ENCODE assay signal across 26 mouse cellular contexts in the genomic region with DNA sequence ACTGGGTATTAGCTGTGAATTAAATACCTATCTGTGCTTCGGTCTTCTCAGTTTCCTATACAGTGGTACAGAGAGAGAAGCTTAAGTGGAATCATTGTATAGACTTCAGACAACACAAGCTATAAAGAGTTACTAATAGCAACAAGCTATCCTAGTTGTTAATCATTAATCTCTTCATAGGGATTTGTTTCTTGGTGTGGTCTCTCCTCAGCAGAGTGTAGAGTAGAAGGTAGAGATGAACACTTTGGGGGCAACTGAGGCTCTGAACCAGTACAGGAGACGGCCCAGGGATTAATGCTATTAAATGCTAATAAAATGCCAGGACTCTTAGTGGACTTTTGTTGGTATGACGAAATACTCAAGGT.
"Had no signal": no experiment of that assay in that cellular context is flagged by ENCODE, and none has a peak within 500 bp of the region (broad histone marks: within the 10 kb centered on the region; RNA-seq: fewer than 3 reads in every experiment).

No protein-coding gene starts in this region.

- DNase-seq: forebrain, postnatal 0 days; gastrocnemius, adult 2 months; gastrocnemius, postnatal 10 days; gastrocnemius, postnatal 25 days; heart, adult 18-20 months; heart, postnatal 10 days; heart, postnatal 36 days; kidney, adult 11 months; kidney, adult 2 months; kidney, adult 9 months; kidney, postnatal 14 days; kidney, postnatal 36 days; layer of hippocampus, adult 9-11 months; layer of hippocampus, postnatal 36 days; left cerebral cortex, postnatal 4 days had no signal

- H3K9me3 ChIP-seq: forebrain, embryonic 15.5 days; heart, embryonic 10.5 days; hindbrain, embryonic 13.5 days; hindbrain, embryonic 15.5 days; kidney, embryonic 15.5 days; limb, embryonic 13.5 days; limb, embryonic 15.5 days had no signal

- H3K4me2 ChIP-seq: forebrain, embryonic 15.5 days; heart, embryonic 12.5 days; hindbrain, embryonic 13.5 days; hindbrain, embryonic 15.5 days; kidney, embryonic 15.5 days; limb, embryonic 13.5 days; limb, embryonic 15.5 days had no signal

- H3K36me3 ChIP-seq: forebrain, embryonic 15.5 days; heart, embryonic 10.5 days; heart, embryonic 12.5 days; hindbrain, embryonic 13.5 days; hindbrain, embryonic 15.5 days; kidney, embryonic 15.5 days; limb, embryonic 13.5 days; limb, embryonic 15.5 days had no signal

- H3K27me3 ChIP-seq: forebrain, embryonic 15.5 days; heart, embryonic 12.5 days; hindbrain, embryonic 13.5 days; hindbrain, embryonic 15.5 days; kidney, embryonic 15.5 days; limb, embryonic 13.5 days; limb, embryonic 15.5 days had no signal

- H3K9ac ChIP-seq: forebrain, embryonic 15.5 days; forebrain, postnatal 0 days; heart, embryonic 12.5 days; hindbrain, embryonic 13.5 days; hindbrain, embryonic 15.5 days; kidney, embryonic 15.5 days; limb, embryonic 13.5 days; limb, embryonic 15.5 days; liver, embryonic 14.5 days had no signal

- H3K4me1 ChIP-seq: hindbrain, embryonic 15.5 days had no signal

- H3K27ac ChIP-seq: forebrain, embryonic 15.5 days; gastrocnemius, adult 2 months; hindbrain, embryonic 13.5 days; hindbrain, embryonic 15.5 days; hindbrain, postnatal 0 days; kidney, embryonic 15.5 days; kidney, postnatal 0 days; limb, embryonic 13.5 days; limb, embryonic 15.5 days; liver, embryonic 14.5 days had no signal

- H3K4me3 ChIP-seq: forebrain, embryonic 15.5 days; gastrocnemius, adult 2 months; heart, embryonic 10.5 days; heart, embryonic 12.5 days; hindbrain, embryonic 13.5 days; hindbrain, embryonic 15.5 days; kidney, embryonic 15.5 days; limb, embryonic 13.5 days; limb, embryonic 15.5 days had no signal

- ATAC-seq: forebrain, embryonic 15.5 days; forebrain, postnatal 0 days; hindbrain, postnatal 0 days had no signal
